Mouse (Mus musculus): ENCODE results near the gene Cd46.

The Cd46 gene

DNA sequence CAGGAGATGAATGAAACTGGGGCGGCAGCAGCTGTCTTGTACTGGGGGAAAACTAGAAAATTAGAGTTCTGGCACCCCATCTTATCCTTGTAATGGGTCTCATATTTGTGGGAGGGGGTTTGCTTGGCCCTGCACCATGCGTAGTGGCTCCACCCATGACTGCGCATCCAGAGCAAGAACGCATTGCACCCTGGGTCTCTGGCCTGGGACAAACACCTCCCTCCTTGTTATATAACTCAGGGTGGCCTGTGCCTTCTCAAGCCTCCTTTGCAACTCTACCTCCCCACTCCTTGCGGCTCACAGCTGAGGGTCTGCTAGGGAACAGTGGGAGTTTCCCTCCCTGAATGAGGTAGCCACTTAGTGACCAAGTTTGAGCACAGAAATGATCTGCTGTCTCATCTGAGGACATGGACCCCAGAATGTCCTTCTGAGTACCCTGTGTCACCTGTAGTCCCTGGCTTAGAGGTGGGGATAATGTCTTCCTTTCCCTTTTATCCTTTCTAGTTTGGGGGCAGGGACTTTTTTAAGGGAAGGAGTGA is 72.9 kb downstream of the Cd46 start:
- no peak for DNase-seq (ENCODE audit: low read depth in 2 of 2, low spot score in 2 of 2)

DNA sequence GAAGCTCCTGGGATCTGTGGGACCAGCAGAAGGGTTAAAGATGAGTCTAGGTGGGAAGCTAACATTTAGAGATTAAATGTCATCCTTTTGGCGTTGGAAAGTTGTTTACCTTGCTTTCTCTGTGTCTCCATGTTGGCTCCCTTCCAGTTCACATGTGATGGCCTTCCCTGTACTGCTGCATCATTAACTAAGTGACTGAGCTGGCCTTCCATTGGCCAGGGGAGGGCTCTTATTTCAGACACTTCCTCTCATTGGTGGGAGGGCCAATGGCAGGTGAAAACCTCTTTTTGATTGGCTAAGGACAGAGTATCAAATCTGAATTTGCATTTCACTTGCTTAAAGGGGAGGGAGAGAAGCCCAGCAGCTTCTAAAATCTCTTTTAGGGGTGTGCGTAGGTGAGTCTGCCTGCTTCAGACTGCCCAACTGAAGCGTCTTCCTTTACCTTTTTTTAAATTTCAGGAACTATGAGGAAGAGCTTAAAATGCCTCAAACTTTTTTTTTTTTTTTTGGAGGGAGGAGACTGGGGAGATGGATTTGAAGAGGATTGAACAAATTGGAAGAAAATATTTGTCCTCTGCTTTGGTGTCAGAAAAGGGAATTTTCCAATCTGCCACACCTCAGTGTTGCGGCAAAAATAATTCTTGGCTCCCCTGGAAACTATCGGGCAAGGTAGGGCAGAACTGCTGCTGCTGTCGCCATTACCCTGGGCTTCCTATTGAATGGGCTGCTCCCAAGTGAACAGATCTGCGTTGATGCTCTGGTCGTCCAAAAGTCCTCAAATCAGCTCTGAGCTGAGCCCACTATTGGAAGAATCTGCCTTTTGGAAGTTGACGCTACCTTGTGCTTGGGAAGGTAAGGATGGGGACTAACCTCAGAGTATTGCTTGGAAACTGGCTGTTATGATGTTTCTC is 73.7 kb downstream of the Cd46 start:
- DNase-seq (ENCODE audit: low read depth in 2 of 2, low spot score in 2 of 2) = no peak

DNA sequence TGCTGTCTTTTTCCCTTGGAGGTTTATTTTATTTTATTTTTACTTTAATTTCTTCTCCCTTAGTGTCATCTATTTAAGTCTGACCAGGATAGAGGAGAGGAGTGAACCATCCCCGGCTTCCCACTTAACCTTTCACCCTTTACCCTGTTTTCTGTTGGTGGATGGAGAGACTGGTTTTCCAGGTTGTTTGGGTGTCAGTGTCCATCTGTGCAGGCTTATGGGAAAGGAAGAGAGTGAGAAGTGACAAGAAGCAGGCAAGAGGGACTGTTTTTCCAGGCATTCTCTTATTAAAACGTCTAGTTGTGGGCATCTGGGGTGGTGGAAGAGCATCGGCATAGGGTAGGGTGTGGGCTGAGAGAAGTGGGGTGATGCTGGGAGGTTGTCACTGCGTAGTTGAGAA is 74.4 kb downstream of the Cd46 start:
- DNase-seq (ENCODE audit: low read depth in 2 of 2, low spot score in 2 of 2) = no peak

DNA sequence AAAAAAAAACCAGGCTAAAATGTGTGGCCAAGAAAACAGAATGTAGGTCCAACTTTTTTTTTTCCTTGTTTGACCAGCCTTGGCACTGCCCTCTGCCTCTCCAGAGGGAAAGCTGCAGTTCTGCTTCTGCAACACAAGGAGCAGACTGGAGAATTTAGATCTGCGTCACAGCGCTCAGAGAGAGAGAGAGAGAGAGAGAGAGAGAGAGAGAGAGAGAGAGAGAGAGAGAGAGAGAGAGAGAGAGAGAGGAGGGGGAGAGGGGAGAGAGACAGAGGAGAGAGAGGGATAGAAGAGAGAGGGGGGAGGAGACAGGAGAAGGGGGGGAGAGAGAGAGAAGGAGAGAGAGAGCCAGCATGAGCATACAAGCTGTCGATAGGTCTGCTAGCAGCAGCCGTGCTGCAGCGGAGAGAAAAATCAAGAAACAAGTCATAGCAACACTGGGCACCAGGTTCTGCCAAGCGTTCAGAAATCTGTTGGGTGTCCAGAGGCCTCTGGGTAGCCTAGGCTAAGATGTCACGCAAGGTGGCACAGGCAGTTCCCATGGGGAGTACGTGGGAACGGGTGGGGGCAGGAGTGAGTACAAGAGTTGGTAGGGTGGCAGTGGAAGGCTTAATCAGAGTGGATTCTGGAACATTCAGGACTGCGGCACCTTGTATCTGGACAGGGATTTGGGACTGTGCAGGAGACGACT is 75.1 kb downstream of the Cd46 start:
- no peak for DNase-seq (ENCODE audit: low read depth in 2 of 2, low spot score in 2 of 2)

DNA sequence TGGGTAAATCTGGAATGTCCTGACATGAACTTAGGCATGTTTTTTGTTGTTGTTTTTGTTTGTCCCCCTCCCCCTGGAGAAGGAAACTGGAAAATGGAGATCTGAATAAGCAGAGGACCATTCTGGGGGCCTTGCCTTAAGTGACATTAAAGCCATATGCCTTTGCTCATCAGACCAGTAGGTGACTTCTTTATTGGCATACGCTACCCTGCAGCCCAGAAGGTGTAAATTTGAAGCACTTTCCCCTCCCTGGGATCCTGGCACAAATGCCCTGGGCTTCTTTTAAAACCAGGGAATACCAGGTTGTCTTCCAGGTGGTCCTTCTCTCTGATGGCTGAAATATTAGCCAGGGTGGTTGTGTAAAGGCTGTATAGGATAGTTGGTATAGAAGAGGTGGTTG is 76.8 kb downstream of the Cd46 start:
- DNase-seq (ENCODE audit: low read depth in 2 of 2, low spot score in 2 of 2) = no peak

DNA sequence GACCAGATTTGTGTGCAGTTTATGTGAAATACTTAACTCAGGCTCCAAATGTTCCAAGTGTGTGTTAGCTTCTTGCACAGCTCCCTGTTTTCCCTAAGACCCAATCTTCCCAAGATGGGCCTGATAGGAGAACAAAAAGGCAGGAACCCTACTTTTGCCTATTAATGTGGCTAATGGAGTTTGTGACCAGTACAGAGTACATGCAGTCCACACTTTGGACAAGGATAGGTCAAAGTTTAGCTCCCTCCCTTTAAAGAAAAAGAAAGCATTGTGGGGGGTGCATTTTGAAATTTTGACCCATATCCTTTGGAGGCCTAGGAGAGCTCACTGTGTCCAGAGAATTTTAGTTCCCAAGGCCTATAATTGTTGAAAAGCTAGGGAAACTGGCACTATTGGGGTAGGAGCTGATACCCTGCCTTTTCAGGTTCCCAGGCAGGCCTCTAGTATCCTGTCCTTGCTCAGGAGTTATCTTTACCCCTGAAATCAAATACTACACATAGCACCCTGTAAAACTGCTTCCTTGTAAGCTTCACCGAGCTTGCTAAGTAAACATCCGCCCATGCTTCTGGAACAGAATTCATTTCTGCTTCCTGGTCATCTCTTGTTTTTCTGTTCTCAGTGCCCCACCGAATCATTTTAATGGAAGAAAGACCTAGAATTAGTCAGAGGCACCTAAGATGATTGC is 77.7 kb downstream of the Cd46 start:
- DNase-seq (ENCODE audit: low read depth in 2 of 2, low spot score in 2 of 2) = no peak

DNA sequence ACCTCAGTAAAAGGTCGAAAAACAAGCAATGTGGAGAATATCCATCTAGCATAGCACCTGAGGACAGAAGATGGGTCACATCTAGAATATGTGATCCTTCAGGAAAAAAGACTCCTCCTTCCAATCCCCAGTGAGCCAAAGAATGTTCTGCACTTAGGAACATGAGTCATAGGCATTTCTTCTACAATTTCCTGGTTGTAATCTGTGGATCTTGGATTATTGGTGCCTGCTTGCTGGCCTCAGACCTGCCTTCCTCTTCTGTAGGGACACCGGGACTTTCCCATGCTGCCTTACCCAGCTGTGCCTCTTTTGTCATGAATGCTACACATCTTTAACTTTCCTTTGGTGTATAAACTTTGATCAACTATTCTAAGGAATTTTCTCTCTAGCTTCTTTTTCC is 79.5 kb downstream of the Cd46 start:
- DNase-seq (ENCODE audit: low read depth in 2 of 2, low spot score in 2 of 2) = no peak

DNA sequence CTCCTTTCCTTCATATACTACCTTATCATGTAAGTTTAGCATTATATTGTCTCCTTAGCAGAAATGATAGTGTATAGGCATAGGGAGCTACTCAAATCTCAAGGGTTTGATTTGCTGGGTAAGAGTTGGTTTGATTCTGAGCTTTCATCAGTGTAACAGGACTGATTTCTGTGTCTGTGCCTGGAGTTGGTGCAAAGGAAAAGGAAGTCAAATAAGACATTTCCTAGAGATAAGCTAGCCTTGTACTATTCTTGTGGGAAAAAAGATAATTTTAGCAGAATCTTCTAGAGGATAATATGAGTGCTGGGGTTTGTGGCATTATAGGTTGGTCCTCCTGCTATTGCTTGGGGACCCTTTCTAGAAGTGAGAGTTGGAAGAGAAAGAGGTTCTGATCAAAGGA is 85.8 kb downstream of the Cd46 start:
- no peak for DNase-seq (ENCODE audit: low read depth in 2 of 2, low spot score in 2 of 2)

DNA sequence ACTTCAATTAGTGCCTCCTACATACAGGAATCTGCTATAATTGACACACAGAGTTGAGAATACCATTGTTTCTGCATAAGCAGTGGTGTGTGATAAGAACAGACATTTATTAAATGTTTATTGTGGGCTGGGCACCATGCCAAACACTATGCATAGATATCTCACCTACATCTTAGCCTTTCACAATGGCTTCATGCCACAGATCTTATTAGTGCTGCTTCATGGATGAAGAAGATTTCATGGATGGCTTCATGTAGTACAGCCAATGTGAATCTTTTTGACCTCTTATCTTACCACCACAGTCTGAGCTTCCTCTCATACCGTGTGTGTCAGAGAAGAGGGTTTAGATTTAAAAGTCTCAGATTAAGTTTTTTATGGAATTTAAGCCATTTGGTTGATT is 87.9 kb downstream of the Cd46 start:
- no peak for DNase-seq (ENCODE audit: low read depth in 2 of 2, low spot score in 2 of 2)

DNA sequence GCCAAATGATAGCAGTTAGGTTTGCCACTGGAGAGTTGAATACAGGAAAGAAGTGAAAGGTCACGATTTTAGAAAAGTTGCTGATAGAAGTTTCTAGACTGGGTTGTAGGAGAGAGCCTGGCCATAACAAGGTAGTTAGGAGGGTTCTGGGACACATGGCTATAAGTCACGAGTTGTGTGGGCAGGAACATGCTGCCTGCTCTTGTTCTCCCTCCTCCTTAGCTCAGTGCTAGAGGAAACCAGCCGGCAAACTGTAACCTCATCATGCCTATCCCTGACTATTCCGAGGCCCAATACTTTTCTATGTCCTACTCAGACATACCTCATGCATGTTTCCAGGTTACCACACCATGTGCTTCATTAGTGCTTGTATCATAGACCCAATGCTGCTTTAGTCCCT is 88.7 kb downstream of the Cd46 start:
- DNase-seq (ENCODE audit: low read depth in 2 of 2, low spot score in 2 of 2) = no peak

DNA sequence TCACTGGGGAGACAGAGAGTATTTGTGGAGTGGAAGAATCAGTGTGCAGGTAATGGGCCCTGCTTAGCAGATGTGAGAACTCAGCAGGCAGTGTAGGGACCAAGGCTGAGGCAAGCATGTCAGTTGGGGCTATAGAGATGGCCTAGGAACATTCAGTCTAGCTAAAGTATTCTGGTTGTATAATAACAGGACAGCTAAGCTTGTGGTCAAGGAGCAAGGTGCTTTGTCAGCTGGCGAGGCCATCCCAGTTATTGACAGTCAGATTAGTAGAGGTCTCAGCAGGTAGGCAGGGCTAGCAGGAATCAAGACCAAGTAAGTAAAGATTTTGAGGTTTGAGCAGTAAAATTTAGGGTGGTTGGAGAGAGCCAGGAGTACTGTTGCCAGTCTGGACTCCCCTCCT is 93.7 kb downstream of the Cd46 start:
- no peak for DNase-seq (ENCODE audit: low read depth in 2 of 2, low spot score in 2 of 2)

DNA sequence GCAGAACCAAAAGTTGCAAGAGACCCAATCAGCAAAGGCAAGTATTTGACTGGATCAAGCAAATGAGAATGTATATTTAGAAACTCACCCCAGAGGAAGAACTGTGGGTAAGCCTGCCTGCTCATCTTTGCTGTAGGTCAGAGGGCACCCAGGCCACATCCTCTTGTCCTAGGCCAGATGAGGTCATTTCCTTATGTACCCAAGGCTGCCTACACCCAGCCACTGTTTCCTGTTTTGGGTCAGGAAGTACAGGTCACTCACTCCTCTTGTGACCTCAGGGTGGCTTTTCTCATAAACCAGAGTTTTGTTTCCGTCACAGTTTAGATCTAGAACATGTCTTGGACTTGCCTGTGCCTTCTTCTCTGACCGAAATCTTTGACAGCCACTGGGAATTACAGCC is 96.9 kb downstream of the Cd46 start:
- no peak for DNase-seq (ENCODE audit: low read depth in 2 of 2, low spot score in 2 of 2)

DNA sequence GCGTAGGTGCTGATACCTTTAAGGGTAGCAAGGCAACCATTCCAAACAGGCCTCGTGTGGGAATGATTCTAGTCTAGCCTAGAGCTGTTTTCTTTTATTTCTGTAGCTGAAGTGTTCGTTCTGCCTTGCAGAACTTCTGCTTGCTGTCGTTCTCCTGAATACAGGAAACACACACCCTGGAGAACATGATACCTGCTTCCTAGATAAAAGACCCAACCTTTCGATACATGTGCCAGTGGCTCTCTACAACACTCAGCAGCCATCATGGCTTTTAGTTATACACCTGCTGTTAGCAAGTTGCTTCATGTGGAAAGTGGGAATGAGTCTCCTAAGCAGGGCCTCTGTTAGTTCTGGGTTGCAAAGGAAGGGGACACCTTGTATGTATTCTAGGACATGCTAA is 97.8 kb downstream of the Cd46 start:
- no peak for DNase-seq (ENCODE audit: low read depth in 2 of 2, low spot score in 2 of 2)

DNA sequence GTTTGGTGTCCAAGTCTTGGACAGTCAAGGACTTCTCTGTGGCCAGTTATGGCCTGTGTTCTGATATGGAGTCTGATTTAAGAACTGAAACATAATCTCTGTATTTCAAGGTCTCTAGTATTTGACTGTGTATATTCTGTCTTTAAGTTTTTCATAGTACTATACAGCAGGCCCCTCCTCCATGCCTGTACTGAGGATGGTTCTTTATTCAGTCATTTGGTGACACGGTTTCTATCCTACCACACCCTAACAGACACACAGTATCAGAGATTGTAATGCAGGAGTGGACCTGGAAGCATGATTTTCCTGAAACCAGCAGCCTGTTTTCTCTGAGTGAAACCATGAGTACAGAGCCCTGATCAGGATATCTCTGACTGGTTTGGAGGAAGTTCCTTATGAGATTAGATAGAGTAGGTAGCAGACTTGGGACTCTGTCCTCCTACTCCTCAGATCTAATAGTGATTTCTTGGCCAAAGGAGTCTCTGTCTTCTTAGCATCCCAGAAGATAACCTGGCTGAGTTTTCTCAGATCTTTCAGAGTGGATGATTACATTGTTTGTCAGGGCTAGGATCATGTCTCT is 98.5 kb downstream of the Cd46 start:
- DNase-seq (ENCODE audit: low read depth in 2 of 2, low spot score in 2 of 2) = no peak

DNA sequence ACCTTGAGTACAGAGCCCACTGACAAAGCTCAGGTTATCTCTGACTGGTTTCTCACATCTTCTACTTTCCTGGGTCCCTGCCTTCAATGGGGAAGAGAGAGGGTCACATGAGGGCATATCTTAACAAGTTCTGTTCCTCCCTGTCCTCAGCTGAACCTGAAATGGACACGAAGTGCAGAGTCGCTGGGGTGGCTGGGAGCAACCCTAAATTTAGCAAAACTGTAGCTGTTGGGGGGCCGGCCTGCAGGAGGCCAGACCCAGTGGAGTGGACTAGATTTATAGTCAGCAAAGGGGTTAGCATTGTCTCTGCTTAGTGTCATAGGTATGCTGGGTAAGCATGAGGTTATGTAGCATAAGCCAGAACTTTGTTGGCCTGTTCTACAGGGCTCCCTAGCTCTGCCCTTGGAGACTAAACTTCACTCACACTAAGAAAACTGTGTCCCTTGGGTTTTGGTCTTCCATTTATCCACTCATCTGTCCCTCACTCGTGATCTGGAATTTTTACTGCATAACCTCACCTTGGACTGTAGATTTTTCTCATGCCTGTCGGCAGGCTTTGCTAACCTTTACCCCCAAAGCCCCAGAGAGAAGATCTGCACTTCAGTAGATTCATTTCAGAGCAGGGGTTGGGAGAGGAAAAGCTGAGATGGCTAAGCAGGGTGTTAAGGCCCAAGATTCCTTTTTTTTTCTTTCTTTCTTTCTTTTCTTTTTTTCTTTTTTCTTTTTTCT is 99.3 kb downstream of the Cd46 start:
- no peak for DNase-seq (ENCODE audit: low read depth in 2 of 2, low spot score in 2 of 2)

DNA sequence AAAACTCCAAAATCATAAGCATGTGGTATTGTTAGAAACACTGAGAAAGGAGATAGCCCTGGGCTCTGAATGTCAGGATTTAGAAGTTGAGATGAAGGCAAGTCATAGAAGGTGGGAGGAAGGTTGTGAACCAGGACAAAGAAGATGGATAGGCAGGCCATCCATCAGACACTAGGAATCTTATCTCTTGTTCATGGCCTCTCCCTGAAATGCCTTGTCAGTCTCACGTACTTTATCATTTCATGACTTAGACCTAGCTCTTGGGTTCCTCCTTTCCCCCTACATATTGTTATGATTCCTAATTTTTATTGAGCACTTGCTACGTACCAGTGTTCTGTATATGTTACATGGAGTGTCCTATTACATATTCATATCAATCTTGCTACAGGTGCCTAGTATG is 100.4 kb downstream of the Cd46 start:
- DNase-seq (ENCODE audit: low read depth in 2 of 2, low spot score in 2 of 2) = no peak

DNA sequence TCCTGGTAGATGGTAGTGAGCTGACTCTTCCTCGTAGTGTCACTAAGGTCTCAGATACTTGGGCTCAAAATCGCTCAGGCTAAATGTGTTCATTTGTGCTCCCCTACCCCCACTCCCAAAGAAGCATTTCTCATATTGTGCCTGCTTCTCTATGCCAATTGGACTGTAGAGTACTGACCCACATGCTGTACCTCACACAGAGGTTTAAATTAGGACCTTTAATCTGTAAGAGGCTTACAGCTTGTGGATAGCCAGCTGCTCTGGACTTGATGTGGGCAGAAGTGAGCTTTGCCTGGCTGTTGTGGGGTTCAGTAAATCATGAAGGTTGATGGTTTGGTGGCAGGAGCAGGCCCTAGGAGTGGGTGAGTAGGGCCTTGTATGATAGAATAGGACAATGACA is 101.1 kb downstream of the Cd46 start:
- no peak for DNase-seq (ENCODE audit: low read depth in 2 of 2, low spot score in 2 of 2)

DNA sequence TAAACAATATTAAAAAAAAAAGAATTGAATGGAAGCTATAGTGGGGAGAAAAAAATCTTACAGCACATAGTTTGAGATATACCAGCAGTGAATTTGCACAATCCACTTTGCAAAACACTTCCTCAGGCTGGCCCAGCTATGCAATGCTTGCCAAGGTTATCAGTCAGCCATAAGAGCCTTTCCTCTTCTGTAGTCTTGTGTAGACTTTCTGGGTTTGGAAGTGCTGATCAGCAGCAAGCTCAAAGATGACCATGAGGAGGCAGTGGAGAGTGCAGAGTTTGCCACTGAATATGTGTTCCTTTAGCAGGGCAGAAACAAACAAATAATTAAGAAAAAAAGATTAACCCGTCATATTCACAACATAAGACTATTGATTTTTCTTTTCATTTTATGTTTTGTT is 103.0 kb downstream of the Cd46 start:
- DNase-seq (ENCODE audit: low read depth in 2 of 2, low spot score in 2 of 2) = no peak
